Mouse (Mus musculus) liver, postnatal 0 days (tissue): ENCODE results near the gene Foxc1. TPM values are rescaled to one million over a fixed set of nuclear protein-coding genes. Genes with fewer than 3 reads are reported as not detected.

Experiments
- ATAC-seq: fragments of 200-750 bp; cut with Nextera tagmentation; 2 replicates; pipeline ENCODE4 v1.8.0; 2017; ENCODE audit warnings: mild to moderate bottlenecking, moderate library complexity
- DNase-seq: peaks from one replicate; pipeline ENCODE4 v3.0.0-alpha.2; 2016
- H3K27ac ChIP-seq: fragments of 300-500 bp; sonication (generic); 2 replicates; pipeline ENCODE4 v1.5.1; 2014; ENCODE audit warnings: antibody characterized with exemption, moderate library complexity, mild to moderate bottlenecking, low read depth
- H3K27me3 ChIP-seq: fragments of 300-500 bp; sonication (generic); 2 replicates; pipeline ENCODE4 v1.6.1; 2014; ENCODE audit warnings: low read length, control low read depth, mixed read lengths; ENCODE audit not compliant: insufficient read depth
- H3K36me3 ChIP-seq: fragments of 300-500 bp; sonication (generic); replicated peaks from 2 replicates; pipeline ENCODE4 v1.6.1; 2014; ENCODE audit warnings: mild to moderate bottlenecking, control low read depth, low read length, moderate library complexity, mixed read lengths; ENCODE audit not compliant: insufficient read depth
- H3K4me1 ChIP-seq: fragments of 300-500 bp; sonication (generic); 2 replicates; pipeline ENCODE4 v1.6.1; 2014; ENCODE audit warnings: antibody characterized with exemption, mild to moderate bottlenecking, control low read depth; ENCODE audit not compliant: insufficient read depth
- H3K4me2 ChIP-seq: fragments of 300-500 bp; sonication (generic); 2 replicates; pipeline ENCODE4 v1.6.1; 2014; ENCODE audit warnings: low read depth, mild to moderate bottlenecking, low read length, moderate library complexity, mixed read lengths
- H3K4me3 ChIP-seq: fragments of 300-500 bp; sonication (generic); 2 replicates; pipeline ENCODE4 v1.5.1; 2014; ENCODE audit warnings: low read depth, low read length
- H3K9ac ChIP-seq: fragments of 300-500 bp; sonication (generic); replicated peaks from 2 replicates; pipeline ENCODE4 v1.6.1; 2014; ENCODE audit warnings: mild to moderate bottlenecking, moderate library complexity
- H3K9me3 ChIP-seq: fragments of 300-500 bp; sonication (generic); 2 replicates; pipeline ENCODE4 v1.6.1; 2016; ENCODE audit warnings: mild to moderate bottlenecking, control low read depth, low read length, mixed read lengths
- CTCF ChIP-seq: sonication (generic); IDR thresholded peaks from 2 replicates; pipeline ENCODE4 v1.5.1; 2016; ENCODE audit warnings: antibody characterized with exemption, low read depth
- EP300 ChIP-seq: IDR thresholded peaks from 2 replicates; pipeline ENCODE4 v1.6.1; 2016; ENCODE audit warnings: antibody characterized with exemption, low read depth, mild to moderate bottlenecking
- WGBS: fragments of 180-500 bp; shearing (Covaris S2); extraction: QIAGEN DNeasy Blood & Tissue Kit; methylation state at CpG from one replicate; pipeline ENCODE4 v1.1.7; 2014; ENCODE audit not compliant: insufficient replicate concordance; 5-methylcytosine and 5-hydroxymethylcytosine counted together
- polyA plus RNA-seq: library from polyadenylated mRNA; unstranded; fragments of >200 nt; fragmentation: Nextera tagmentation; extraction: Ambion mirVana; gene quantifications from 2 replicates; pipeline ENCODE4 v1.2.1, GENCODE M21; 2015

Foxc1 gene
- polyA plus RNA-seq, 1 experiment from 2014 or later: not detected

GRCm38 (mm10) chr13:31823316-31823715, 16.9 kb downstream of the Foxc1 start:
- Histone ChIP-seq H3K4me1 (0 out of 2 replicates have a peak, but pooled peaks cover 4% of the 10 kb centered on the region), H3K9ac (no peak overlapping the region), H3K4me3 (no peak overlapping the region), H3K4me2 (no peak overlapping the region), H3K36me3 (no peaks in the 10 kb centered on the region), H3K27me3 (no peaks in the 10 kb centered on the region), H3K9me3 (no peaks in the 10 kb centered on the region), H3K27ac (no peak overlapping the region)
- ATAC-seq (no peak), DNase-seq (no peak)
- TF ChIP-seq EP300 (no peak), CTCF (0 out of 2 replicates have a peak, but pooled peaks have one; percentile 6)
- 43% methylated on average over 5 of the region's 5 CpGs for WGBS

GRCm38 (mm10) chr13:31825180-31825579, 18.7 kb downstream of the Foxc1 start:
- Histone ChIP-seq H3K36me3 (no peaks in the 10 kb centered on the region), H3K9ac (no peak overlapping the region), H3K4me3 (no peak overlapping the region), H3K4me2 (no peak overlapping the region), H3K27me3 (no peaks in the 10 kb centered on the region), H3K4me1 (0 out of 2 replicates have a peak, but pooled peaks cover 4% of the 10 kb centered on the region), H3K9me3 (no peaks in the 10 kb centered on the region), H3K27ac (no peak overlapping the region)
- ATAC-seq: no peak
- 65% methylated on average over 1 of the region's 1 CpGs for WGBS
- DNase-seq: no peak
- TF ChIP-seq CTCF (no peak), EP300 (no peak)

DNA sequence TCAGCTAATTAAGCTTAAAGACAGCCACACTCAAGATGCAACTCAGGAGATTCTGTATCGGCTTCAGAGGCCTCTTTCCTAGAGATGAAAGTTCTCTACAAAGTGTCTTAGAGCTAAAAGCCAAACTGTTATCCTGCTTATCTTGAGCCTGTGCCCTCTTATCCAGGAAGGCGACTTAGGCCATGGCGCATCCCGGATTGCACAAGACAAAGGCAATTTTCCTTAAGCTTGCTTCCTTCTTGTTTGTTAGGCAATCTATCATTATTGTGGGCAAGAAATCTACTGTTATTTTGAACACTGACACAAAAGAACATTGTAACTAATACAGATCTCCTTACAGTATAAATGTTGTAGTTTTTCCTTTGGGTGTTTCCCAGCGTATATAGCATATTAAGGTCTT, 20.7 kb downstream of the Foxc1 start:
- H3K27me3 ChIP-seq: no peaks in the 10 kb centered on the region
- no peak overlapping the region for H3K4me2 ChIP-seq
- no peak overlapping the region for H3K9ac ChIP-seq
- no peaks in the 10 kb centered on the region for H3K36me3 ChIP-seq
- ATAC-seq: no peak
- TF ChIP-seq CTCF (no peak), EP300 (no peak)
- no peak for DNase-seq
- H3K27ac ChIP-seq: no peak overlapping the region
- WGBS: 77% methylated on average over 5 of the region's 5 CpGs
- H3K9me3 ChIP-seq: no peaks in the 10 kb centered on the region
- H3K4me1 ChIP-seq: no peaks in the 10 kb centered on the region
- H3K4me3 ChIP-seq: no peak overlapping the region

DNA sequence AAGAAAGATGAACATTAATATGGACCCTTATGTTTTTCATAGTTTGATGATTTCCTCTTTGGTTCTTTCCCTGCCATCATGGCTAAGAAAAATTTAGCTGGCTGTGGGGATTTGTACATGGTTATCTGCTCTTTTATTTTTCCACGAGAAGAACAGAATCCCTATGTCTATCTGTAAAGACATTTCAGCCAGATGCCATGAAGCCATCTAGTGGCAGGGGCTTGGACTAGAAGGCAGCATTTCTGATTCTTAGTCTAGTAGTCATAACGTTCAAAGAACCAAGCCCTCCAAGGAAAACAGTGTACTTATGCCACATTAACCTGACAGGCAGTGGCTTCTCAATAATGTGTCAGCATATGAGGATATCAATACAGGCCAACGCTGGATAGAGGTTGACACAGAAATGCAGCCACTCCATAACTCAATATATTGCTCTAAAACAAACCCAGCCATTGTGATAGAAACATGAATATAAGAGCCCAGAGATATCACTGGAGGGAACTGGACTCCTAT, 21.4 kb downstream of the Foxc1 start:
- DNase-seq: no peak
- WGBS: 59% methylated on average over 3 of the region's 3 CpGs

GRCm38 (mm10) chr13:31828446-31828845, 22.0 kb downstream of the Foxc1 start:
- no peak for TF ChIP-seq CTCF
- TF ChIP-seq EP300: no peak
- Histone ChIP-seq H3K4me2 (no peak overlapping the region), H3K27me3 (no peaks in the 10 kb centered on the region), H3K4me1 (no peaks in the 10 kb centered on the region), H3K36me3 (no peaks in the 10 kb centered on the region), H3K9me3 (no peaks in the 10 kb centered on the region), H3K27ac (no peak overlapping the region), H3K4me3 (no peak overlapping the region), H3K9ac (no peak overlapping the region)
- ATAC-seq (no peak), DNase-seq (no peak)
- WGBS: 70% methylated on average over 4 of the region's 4 CpGs

More for the DNA sequence above, 21.4 kb downstream of the Foxc1 start:
- Histone ChIP-seq H3K27ac (no peak overlapping the region), H3K9ac (no peak overlapping the region), H3K9me3 (no peaks in the 10 kb centered on the region), H3K4me1 (no peaks in the 10 kb centered on the region), H3K4me3 (no peak overlapping the region), H3K27me3 (no peaks in the 10 kb centered on the region), H3K4me2 (no peak overlapping the region), H3K36me3 (no peaks in the 10 kb centered on the region)
- ATAC-seq: no peak
- TF ChIP-seq CTCF (no peak), EP300 (no peak)

DNA sequence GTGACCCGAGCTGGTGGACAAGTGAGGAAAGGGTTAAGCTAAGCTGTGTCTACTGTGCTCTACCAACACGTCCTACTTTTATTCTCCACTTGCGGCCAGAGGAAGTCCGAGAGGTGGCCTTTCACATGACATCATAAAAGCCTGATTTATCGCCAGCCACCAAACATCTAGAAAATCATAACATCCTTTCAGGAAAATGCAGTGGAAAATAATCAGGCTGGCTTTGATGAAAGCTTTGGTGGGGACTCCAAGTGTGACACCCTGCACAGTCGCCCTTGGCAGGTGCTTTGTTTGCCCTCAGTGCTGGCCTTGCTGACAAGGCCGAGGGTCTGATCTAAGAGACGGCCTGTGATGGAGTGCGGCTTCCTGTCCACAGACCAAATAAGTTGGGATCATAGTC, 23.9 kb downstream of the Foxc1 start:
- TF ChIP-seq EP300 (no peak), CTCF (no peak)
- Histone ChIP-seq H3K4me2 (no peak overlapping the region), H3K9ac (no peak overlapping the region), H3K36me3 (no peaks in the 10 kb centered on the region), H3K27ac (no peak overlapping the region), H3K27me3 (no peaks in the 10 kb centered on the region), H3K4me1 (no peaks in the 10 kb centered on the region), H3K9me3 (no peaks in the 10 kb centered on the region), H3K4me3 (no peak overlapping the region)
- no peak for ATAC-seq
- WGBS: 54% methylated on average over 9 of the region's 9 CpGs
- no peak for DNase-seq

DNA sequence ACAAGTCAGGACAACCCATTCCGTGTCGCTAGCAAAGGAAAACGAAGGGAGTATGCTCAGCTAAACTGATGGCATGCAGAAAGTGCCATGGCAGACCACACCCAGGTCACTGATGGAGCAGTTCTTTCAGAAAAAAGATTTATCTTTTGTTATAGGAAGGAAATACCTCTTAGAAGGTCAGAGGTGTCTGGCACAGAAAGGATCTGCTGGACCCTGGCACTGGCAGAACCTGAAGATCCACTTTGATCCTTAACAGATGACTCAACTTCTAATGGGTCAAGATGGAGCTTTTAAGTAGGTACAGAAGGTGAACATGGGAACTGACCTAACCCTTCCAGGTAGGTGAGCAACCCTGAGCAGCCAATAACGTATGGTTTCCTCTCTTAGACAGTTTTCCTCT, 29.4 kb downstream of the Foxc1 start:
- H3K4me2 ChIP-seq: no peak overlapping the region
- DNase-seq (no peak), ATAC-seq (no peak)
- H3K4me3 ChIP-seq: no peak overlapping the region
- WGBS: 71% methylated on average over 4 of the region's 4 CpGs
- no peaks in the 10 kb centered on the region for H3K27me3 ChIP-seq
- no peak overlapping the region for H3K9ac ChIP-seq
- no peaks in the 10 kb centered on the region for H3K4me1 ChIP-seq
- no peak overlapping the region for H3K27ac ChIP-seq
- no peak for TF ChIP-seq EP300
- no peak for TF ChIP-seq CTCF
- H3K36me3 ChIP-seq: no peaks in the 10 kb centered on the region
- H3K9me3 ChIP-seq: no peaks in the 10 kb centered on the region
